Mouse (Mus musculus) embryo, embryonic 10.5 days (tissue): ENCODE data around the gene Ift20.
"Not testable (repeated sequence)": the region's sequence is repeated elsewhere in the genome, so short reads cannot be mapped to it uniquely, and the experiment has no call there.

ENCODE experiments used
- DNase-seq: peaks from one replicate; pipeline ENCODE4 v3.0.0-alpha.2; 2015; ENCODE audit warnings: low spot score

Ift20 gene

DNA sequence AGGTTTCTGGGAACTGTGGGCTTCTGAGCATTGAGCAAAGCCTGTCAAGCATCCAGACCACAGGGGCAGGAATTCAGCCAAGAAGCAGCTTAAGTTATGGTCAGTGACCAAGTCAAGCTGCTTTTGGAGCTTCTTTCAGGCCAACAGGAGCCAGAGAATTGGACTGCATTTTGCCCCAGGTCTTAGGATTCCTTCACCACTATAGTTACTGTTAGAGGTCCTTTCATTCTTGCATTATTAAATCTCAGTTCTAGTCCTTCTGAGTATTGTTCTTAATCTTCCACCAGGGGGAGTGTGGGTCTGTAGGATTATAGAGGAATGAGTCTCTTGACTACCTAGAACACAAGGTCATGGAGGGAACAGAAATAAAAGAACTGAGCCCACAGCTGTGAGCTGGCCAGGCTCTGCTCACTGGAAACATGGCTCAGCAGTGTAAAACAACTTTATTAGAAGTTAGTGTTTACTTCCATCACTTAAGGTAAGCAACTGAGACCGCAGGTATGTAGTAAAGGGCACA lies 13.6 kb upstream of the Ift20 start:
- peak; percentile 29 for DNase-seq

- DNase-seq = peak; percentile 47
These were observed 12.8 kb upstream of the Ift20 start for GRCm38 (mm10) chr11:78523241-78523955.

- no peak for DNase-seq
These were observed 11.3 kb upstream of the Ift20 start for GRCm38 (mm10) chr11:78524838-78525237.

DNA sequence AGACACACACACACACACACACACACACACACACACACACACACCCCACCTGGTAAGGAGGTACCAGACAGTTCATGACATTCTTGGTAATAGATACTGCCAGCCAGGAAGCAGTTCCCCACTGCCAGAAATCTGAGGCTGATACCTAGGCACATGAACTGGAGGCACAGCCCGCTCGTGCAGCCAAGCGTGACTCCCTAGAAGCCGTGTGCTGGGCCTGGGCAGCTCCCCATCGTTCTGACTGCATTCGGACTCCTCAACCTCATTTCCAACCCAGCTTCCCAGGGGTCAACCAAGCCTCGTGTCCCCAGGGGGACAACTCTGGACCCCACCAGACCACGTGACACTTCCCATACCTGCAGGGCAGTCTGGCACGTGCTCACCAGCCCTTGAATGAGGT lies 7.4 kb upstream of the Ift20 start:
- DNase-seq = no peak

GRCm38 (mm10) chr11:78530001-78530400 lies 6.2 kb upstream of the Ift20 start:
- no peak for DNase-seq

DNA sequence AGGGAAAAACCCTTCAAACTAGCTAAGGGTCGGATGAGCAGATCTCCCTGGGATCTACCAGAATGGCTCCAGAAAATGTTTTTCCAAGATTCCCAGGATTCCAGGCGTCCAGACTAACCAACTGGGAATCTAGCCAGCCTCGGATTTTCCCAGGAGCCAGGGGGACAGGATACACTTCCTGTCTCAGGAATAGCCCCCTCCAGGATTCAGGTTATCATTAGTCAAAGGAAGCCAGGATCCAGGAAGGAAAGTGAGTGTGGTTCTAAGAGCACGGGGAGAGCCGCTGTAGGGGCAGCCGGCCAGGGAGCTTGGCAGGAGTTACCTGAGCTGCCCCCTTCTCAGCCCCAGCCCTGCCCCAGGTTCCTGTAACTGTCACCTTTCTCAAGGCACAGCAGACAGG lies 5.1 kb upstream of the Ift20 start:
- DNase-seq = no peak

DNA sequence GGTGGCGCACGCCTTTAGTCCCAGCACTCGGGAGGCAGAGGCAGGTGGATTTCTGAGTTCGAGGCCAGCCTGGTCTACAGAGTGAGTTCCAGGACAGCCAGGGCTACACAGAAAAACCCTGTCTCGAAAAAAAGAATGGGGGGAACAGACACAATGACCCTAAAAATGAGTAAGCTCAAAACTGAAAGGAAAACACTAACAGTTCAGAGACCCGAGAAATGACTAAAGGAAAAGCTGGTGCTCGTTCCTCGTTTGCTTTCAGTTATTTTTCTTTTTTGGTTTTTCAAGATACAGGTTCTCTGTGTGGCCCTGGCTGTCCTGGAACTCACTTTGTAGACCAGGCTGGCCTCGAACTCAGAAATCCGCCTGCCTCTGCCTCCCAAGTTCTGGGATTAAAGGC lies 4.6 kb upstream of the Ift20 start:
- not testable (repeated sequence) for DNase-seq

- no peak for DNase-seq
These were observed 1.6 kb upstream of the Ift20 start for GRCm38 (mm10) chr11:78534516-78534915.

DNA sequence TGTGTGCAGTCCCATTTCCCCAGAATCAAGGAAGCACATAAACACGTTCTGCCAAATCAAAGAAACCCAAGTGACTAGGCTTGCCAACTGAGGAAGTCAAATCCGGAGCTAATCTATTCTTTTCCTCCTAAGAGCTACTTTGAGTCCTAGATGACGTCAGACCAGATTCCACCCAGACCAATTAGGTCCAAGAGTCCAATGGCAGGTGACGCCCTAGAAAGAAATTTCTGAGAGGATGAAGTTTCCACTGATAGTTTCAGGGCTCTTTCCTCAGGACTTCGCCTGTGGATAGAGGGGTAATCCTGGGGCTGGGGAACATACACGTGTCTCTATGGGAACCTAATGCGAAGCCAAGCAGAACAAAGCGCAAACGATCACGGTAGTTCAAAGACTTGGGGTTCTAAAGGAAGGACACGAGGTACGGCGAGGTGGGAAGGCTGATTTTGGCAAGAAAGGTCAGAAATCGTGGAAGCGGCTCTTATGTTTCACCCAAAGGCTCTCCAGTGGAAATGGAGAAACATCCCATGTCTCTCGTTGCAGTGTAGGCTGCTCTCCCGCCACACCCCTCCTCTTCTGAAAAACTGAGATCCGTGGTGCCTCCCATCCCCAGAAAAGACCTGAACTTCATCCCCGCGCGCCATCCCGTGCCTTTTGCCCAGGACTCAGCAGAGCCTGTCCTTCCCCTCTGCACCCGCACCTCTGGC lies 633 bp upstream of the Ift20 start:
- peak; percentile 75 for DNase-seq

- no peak for DNase-seq
These were observed 526 bp downstream of the Ift20 start for GRCm38 (mm10) chr11:78536690-78537084.

- no peak for DNase-seq
These were observed 4.2 kb downstream of the Ift20 start for GRCm38 (mm10) chr11:78540358-78540757.

- no peak for DNase-seq
These were observed 8.4 kb downstream of the Ift20 start for GRCm38 (mm10) chr11:78544449-78545111.

- no peak for DNase-seq
These were observed 9.0 kb downstream of the Ift20 start for GRCm38 (mm10) chr11:78545181-78545580.

DNA sequence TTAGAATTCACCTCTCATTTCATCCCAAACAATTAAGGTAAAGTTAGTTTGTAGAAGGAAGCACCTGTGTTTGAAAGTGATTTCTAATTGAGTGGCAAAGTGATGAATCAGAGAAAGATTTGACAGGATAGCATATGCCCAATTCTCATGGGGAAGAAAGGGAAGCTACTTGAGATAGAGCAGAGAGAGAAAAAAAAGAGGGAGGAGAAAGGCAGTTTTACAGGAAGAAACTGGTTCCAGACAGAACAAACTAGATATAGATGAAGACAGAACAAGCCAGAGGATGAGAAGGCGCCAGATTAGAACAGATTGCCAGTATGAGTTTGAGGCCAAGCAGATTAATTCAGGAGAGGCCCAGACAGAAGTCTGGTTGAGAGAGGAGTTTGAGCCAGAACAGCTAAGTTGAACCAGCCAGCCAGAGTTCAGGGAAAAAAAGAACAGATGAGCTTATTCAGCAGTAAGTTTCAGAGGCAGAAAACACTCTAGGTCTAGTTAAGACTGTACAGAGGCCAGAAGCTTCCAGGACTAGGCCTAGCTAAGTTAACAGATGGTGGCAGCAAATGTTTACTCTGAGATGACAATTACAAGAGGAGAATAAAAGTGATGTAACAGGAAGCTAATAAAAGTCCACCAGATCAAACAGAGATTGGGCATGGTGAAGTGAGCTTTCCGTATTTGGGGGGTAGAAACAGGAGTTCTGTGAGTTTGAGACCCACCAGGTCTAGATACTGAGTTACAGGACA lies 11.7 kb downstream of the Ift20 start:
- no peak for DNase-seq

DNA sequence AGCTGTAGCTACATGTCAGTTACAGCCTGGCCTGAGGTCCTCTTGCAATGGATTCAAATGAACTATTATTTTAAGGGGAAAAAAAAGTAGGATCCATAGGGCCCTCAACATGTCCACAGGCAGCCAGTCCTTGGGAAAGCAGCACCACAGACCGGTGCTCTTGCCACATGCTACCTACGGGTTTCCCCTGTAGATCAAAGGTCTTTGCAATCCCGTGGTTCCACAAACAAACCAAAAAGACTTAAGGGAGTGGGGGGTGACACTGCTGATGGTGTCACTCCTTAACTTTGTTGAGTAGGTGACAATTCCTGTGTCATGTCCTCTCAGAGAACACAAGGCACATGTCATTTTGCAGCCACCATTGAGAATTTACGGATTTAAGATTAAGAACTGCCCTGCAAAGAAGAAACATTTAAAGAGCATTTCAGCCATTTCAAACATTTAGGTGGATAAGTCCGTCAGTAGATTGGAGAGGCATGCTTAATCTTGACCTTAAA lies 13.4 kb downstream of the Ift20 start:
- peak; percentile 21 for DNase-seq

DNA sequence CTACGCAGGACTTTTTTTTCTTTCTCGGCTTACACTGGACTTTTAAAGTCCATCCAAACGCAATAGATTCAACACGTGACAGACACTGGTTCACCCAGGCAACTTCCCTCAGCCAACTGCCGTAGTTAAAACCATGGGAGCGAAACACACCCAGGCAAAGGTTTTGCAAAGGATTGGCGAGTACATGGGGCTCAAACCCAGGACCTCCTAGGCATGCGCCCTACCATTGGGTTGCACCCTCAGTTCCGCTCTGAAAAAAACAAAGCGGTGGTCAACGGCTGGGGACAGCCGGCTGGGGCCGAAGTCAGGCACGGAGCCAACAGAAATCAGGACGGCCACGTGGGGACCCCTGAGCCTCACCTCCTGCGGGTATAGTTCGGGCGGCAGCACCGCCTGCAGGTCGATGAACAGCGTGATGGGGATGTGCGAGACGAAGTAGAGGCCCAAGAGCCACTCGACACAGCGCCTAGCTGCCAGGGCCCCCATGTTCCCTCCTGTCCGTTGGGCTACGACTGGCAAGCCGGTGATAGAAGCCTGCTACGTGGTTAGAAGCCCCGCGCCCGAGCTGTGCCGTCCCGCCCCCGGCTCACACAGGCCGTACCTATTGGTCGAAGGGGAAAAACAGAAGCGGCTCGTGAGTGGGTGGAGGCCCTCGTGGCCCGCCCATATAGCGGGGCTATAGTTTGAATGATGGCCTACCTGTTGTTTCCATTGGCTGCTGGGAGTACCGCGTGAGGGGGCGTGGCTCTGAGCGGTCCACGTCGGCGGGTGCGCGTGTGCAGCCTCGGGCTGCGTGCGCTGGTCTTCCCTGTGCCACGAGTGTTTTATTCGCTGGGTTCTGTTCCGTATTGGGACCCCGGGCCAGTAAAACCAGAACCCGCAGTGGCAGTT lies 14.3 kb downstream of the Ift20 start, which contains the start of gene Tmem97:
Gene Tmem97 (minus strand): TSS at position 610 of the 891 bp plus-strand sequence.
- peak; percentile 98 for DNase-seq

DNA sequence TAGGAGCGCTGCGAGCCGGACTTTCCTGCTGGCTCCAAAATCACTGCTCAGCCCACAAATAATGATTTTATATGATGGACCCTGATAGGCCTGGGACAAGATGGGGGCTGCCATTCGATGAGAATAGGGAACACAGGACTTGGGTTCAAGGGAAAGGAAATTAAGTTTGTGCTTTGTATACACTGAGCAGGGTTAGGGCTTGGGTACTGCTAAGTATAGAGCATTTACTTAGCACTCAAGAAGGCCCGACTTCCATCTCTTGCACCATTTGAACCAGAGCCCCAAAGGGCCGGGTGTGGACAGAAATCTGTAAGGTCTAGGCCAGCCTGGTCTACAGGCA lies 14.9 kb downstream of the Ift20 start:
- no peak for DNase-seq

DNA sequence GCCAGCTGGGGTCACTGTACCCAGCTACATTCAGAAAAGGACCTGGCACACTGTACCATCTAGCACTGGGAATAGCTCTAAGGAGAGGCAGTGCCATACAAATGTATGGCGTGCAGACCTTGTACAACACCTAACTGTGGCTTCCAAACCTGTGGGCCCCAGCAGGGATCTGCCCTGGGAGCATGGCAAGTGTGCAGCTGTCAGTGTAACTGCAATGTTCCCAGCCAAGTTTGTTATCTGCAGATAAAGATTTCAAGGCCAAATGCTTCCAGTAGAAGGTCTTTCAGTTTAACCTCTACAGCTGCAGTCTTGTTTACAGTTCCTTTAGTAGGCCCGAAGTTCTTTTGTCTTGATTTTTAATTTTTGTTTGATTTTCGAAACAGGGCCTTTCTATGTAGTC lies 19.5 kb downstream of the Ift20 start:
- no peak for DNase-seq

DNA sequence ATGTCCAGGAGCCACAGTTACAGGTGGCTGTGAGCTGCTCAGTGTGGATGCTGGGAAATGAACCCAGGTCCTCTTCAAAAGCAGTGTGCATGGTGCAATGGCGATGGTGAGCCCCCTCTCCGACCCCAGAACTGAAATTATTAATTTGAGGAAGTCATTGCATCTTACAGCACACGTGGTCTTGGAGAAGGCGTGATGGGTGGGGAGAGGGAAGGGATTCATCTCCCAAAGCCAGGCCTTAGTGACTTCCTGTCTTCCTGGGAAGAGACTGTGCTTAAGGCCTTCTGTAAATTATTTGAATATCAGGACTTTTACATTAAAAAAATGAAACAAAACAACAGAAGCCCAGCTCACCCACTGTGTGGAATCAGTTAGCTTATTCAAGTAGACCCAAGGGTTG lies 19.9 kb downstream of the Ift20 start:
- DNase-seq = no peak

DNA sequence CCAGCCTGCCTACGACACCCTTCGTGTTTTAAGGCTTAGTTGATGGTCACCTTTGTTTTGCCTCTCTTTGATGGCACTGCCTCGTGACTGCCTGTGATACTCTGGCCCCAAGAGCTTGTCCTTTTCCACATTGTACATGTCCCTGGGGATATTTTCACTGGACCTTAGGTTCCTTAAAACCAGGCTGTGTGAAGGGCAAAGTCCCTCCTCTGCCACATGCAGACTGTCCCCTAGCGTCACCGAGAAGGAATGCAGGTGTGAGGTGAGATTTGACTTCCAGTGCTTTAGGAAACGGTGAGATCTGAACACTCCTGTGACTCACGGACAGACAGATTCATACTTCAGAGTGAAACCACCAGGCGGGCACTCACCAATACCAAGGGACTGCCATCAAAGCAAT lies 21.1 kb downstream of the Ift20 start:
- DNase-seq = peak; percentile 10

GRCm38 (mm10) chr11:78560447-78560846 lies 24.3 kb downstream of the Ift20 start:
- DNase-seq = peak; percentile 87
